Mouse (Mus musculus) layer of hippocampus, adult 9-10 months (tissue): ENCODE data around the gene Arhgap19.
"Not testable (repeated sequence)": the region's sequence is repeated elsewhere in the genome, so short reads cannot be mapped to it uniquely, and the experiment has no call there.

ENCODE experiments used
- DNase-seq: peaks from one replicate; pipeline ENCODE4 v3.0.0; 2022; ENCODE audit warnings: low spot score

Gene Arhgap19

GRCm38 (mm10) chr19:41801742-41802369 is at the start of gene Arhgap19:
Arhgap19 (minus strand) TSS chr19:41802047.
- DNase-seq = peak; percentile 92

- no peak for DNase-seq
Measured at GRCm38 (mm10) chr19:41850719-41851543, 49.1 kb upstream of the Arhgap19 start.

- DNase-seq = no peak
Measured at GRCm38 (mm10) chr19:41850021-41850718, 48.3 kb upstream of the Arhgap19 start.

GRCm38 (mm10) chr19:41847992-41848851 is 46.4 kb upstream of the Arhgap19 start, which contains the start of gene Frat2:
Frat2 (minus strand) TSS chr19:41848132.
- peak; percentile 68 for DNase-seq

- not testable (repeated sequence) for DNase-seq
Measured at GRCm38 (mm10) chr19:41847614-41847991, 45.8 kb upstream of the Arhgap19 start.

GRCm38 (mm10) chr19:41847091-41847581 is 45.3 kb upstream of the Arhgap19 start:
- no peak for DNase-seq

- no peak for DNase-seq
Measured at GRCm38 (mm10) chr19:41846366-41847090, 44.7 kb upstream of the Arhgap19 start.

- no peak for DNase-seq
Measured at GRCm38 (mm10) chr19:41844345-41844744, 42.5 kb upstream of the Arhgap19 start.

- no peak for DNase-seq
Measured at GRCm38 (mm10) chr19:41842706-41843105, 40.9 kb upstream of the Arhgap19 start.

- DNase-seq = no peak
Measured at GRCm38 (mm10) chr19:41842196-41842595, 40.3 kb upstream of the Arhgap19 start.

- DNase-seq = no peak
Measured at GRCm38 (mm10) chr19:41841105-41841750, 39.4 kb upstream of the Arhgap19 start.

GRCm38 (mm10) chr19:41839685-41840084 is 37.8 kb upstream of the Arhgap19 start:
- no peak for DNase-seq

- DNase-seq = no peak
Measured at GRCm38 (mm10) chr19:41838808-41839207, 37.0 kb upstream of the Arhgap19 start.

- DNase-seq = no peak
Measured at GRCm38 (mm10) chr19:41837917-41838261, 36.0 kb upstream of the Arhgap19 start.

- DNase-seq = no peak
Measured at GRCm38 (mm10) chr19:41837194-41837916, 35.5 kb upstream of the Arhgap19 start.

- no peak for DNase-seq
Measured at GRCm38 (mm10) chr19:41836719-41837118, 34.9 kb upstream of the Arhgap19 start.

GRCm38 (mm10) chr19:41835816-41836215 is 34.0 kb upstream of the Arhgap19 start:
- DNase-seq = no peak

GRCm38 (mm10) chr19:41835407-41835806 is 33.6 kb upstream of the Arhgap19 start:
- no peak for DNase-seq

- no peak for DNase-seq
Measured at GRCm38 (mm10) chr19:41832501-41833201, 30.8 kb upstream of the Arhgap19 start.
